Mouse (Mus musculus) left cerebral cortex, adult 9 months (tissue): Measurements from ENCODE around the gene P2ry12.

Source experiments
- DNase-seq, 2 experiments: peaks; one replicate each; pipeline ENCODE4 v3.0.0; 2022; ENCODE audit warnings: low spot score in 2 of 2

Gene P2ry12

GRCm38 (mm10) chr3:59262704-59263103 lies at the start of gene P2ry12:
TSS of gene P2ry12 (minus strand) at chr3:59262871.
- DNase-seq, result no peak

GRCm38 (mm10) chr3:59305518-59305917 lies 42.8 kb upstream of the P2ry12 start:
- DNase-seq, result no peak

DNA sequence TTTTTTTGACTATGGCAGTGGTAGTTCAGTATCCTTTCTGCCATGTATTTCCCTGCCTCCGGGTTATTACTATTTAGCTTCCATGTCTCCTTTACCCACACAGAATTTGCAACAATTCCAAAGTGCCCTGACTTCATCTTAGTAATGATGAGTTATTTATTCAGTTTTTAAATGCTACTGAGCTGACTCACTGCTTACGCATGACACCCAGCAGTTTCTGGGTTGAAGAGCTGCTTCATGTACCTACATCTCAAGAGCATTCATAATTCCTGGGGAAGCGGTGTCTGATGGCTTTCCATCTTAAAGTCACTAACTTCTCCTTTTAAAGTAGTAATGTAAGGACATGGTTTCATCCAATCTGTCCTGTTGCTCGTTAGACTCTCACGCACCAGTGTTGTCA lies 42.3 kb upstream of the P2ry12 start:
- no peak for DNase-seq

DNA sequence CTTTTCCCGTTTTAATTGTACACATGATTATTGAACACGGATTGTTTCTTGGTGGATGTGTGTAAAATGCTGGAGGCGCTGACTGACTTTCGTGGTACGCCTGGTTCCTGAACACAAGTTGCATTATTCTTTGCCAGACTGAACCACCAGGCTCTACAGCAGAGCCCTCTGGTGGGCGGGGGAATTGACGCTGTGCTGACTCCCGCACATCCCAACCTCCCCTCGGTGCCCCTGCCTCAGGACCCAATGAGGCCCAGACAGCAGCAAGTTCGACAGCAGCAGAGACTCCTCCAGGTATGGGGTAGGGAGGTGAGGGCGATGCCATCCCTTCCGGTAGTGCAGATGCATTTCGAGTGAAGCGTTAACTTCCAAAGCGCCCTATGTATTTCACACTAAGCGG lies 35.0 kb upstream of the P2ry12 start:
- no peak for DNase-seq

GRCm38 (mm10) chr3:59296563-59297130 lies 34.0 kb upstream of the P2ry12 start:
- DNase-seq, result no peak

GRCm38 (mm10) chr3:59295699-59296562 lies 33.3 kb upstream of the P2ry12 start:
- no peak for DNase-seq

DNA sequence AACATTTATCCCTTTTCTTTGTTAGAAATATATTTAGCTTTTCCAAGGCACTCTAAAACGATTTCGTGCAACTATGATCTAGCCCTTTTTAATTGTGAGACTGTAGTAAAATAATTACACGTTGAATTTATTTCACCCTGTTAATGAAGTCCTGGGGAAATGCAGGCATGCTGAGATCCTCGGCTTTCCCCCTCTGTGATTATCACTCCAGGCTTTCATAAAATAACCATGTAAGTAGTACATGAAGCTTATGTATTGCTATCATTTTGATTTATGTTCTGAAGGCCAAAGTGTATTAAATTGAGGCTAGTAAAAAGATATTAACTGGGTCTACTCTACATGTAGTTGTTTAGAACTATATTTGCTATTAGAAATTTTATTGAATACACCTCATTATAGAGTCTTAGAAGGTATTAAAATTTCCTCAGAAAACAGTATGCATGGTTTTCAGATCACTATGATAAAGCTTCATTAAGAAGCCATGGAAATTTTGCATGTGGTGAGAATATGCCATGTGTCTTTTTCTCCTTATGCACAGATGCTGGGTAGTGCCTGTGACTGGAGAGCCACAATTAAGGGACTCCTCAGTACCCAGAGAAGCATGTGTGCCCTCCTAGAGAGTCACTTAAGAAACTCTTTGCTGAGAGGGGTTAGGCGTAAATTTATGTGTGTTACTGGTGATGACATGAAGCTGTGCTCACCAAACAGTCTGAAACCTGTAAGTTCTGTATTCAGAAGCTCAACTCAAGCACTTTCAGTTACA lies 30.9 kb upstream of the P2ry12 start:
- no peak for DNase-seq

- no peak for DNase-seq
Observed at GRCm38 (mm10) chr3:59290551-59290950, 27.9 kb upstream of the P2ry12 start.

DNA sequence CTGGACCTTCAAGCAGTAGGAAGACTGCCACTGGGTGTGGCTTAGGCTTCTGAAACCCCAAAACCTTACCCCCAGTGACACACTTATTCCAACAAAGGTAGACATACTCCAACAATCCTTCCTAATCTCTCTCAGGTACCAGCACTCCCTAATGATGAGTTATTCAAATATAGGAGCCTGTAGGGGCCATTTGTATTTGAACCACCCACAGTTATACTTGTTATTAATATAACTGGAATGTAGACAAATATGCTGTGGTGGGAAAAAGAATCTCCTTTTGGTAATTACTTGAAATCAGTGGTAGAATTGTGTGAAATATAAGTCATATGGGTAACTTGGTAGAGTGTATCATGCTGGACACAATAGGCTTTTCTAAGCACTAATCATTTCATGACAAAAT lies 15.9 kb upstream of the P2ry12 start:
- DNase-seq, result no peak

GRCm38 (mm10) chr3:59278254-59278533 lies 15.5 kb upstream of the P2ry12 start:
- DNase-seq, result no peak

GRCm38 (mm10) chr3:59277502-59278253 lies 15.0 kb upstream of the P2ry12 start:
- no peak for DNase-seq

GRCm38 (mm10) chr3:59270811-59271210 lies 8.1 kb upstream of the P2ry12 start:
- DNase-seq, result no peak

- DNase-seq, result no peak
Observed at GRCm38 (mm10) chr3:59263988-59264387, 1.3 kb upstream of the P2ry12 start.

- no peak for DNase-seq
Observed at GRCm38 (mm10) chr3:59263417-59263816, 746 bp upstream of the P2ry12 start.

- DNase-seq, result no peak
Observed at GRCm38 (mm10) chr3:59261709-59262472, 780 bp downstream of the P2ry12 start.

DNA sequence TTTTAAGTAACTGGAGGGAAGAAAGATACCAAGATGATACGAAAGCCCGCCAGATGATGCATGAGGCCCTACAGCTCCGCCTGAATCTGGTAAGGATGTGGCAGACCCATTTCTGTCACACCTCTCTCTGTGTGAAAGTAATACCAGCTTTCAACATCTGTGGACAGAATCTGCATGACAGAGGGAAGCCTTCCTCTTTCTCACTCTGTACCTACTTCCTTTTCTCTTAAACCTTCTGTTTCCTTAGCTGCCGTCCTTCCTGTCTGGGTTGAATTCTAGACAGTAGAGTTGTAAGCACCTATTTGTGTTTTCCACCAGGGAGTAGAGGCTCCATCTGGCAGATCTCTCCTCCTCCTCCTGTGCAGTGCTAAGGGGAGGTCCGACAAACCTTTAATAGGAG lies 1.9 kb downstream of the P2ry12 start:
- DNase-seq, result peak; percentile 29 to 40

DNA sequence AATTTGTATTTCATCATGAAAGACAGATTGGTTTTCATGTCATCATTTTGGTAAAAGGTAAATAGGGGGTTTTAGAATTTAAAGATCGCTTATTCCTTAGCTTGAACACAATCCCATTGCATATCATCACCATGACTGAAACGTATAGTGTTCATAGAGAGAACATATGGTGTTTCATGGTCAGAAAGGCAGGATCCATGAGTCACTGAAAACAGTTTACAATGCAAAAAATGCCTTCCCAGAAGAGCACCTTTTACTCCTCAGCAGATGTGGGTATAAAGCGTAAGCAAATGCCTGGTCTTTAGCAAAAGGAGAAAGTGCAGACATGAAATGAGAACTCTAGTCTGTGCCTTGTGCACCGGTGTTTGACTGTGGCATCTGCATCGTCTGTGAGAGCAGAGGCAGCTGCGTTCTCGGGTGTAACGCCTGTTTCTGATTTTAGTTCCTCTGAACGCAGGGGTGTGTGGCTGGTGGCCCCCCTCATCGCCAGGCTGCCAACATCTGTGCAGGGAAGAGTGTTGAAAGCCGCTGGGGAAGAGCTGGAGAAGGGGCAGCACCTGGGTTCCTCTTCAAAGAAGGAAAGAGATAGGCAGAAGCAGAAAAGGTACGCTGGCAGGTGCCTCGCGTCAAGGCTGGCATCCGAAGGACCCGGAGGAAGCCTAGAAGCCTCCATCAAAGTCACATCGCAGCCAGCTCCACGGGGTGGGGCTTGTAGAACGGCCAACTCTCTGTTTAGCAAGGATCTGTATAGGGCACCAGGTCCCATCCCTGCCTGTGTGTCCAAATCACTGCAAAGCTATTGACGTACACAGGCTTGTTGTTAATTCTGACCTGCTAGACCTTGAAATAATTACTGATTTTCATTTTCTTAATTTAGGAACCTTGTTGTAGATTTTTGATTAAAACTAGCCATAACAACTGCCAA lies 4.7 kb downstream of the P2ry12 start:
- no peak for DNase-seq

DNA sequence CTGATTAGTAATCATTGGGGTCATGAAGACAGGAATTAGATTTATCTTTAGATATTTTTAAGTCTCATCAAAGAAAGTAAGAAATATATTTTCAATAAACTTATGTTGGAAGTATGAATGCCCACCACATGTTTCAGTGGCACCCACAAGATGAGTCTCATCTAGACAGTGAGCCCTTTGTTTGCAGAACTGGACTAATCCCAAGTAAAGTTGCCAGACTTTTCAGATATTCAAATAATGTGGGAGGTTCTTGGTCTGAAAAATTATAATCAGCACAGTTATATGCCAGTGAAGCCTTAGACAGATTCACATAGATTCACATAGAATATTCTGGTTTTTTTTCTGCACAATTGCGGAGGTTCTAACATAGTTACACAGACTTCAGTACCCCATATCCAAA lies 12.2 kb downstream of the P2ry12 start:
- no peak for DNase-seq

DNA sequence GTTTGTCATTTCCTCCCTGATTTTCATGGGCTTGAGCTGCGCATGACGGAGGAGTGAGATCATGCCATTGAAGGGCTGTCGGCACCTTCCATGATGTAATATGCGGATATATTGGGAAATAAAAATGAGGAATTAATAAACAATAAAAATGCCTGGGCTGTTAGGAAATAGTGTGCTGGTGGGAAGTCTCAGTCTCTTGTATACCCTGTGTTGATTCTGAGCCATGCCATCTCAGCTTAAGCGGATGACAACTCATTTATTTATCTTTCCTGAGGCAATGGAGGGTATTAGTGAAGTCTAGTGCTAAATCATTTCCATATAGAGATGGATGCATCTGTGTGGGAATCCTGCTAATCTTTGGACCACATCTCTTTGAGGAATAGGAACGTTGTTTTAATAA lies 14.6 kb downstream of the P2ry12 start:
- DNase-seq, result no peak

DNA sequence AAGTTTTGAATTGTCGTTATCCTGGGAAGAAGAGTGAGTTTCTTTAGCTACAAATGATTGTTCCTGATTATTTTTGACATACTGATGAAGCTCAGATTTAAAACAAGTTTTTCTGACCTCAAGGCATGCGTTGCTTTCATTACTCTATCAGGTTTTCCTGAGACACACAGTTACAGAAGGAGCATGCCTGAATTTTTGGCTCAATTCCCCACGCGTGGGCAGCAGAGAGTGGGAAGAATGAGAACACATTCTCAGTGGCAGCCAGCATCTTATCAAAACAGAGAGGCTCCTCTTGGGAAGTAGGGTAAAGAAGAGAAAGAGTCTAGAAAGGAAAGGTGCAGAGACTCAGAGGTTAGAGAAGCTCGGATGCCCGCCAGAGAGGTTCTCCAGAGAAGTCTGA lies 19.3 kb downstream of the P2ry12 start:
- peak; percentile 49 to 86 for DNase-seq
